Mouse (Mus musculus): ENCODE measurements at regions not wholly inside any gene's neighbourhood (a gene's known extent, or its start where the extent isn't known, plus 50 kb on each side); places are given as distances from the start of the nearest gene placed in this dataset.

GRCm38 (mm10) chr14:93972858-93973257 is 82.4 kb upstream of the Pcdh9 start:
- peak in 1 of 2 experiments; percentile 4 for DNase-seq (ENCODE audit: low spot score in 2 of 2)

- no peak for DNase-seq (ENCODE audit: low spot score in 2 of 2)
These were observed 81.8 kb upstream of the Pcdh9 start for GRCm38 (mm10) chr14:93972174-93972837.

GRCm38 (mm10) chr14:93966933-93967332 is 76.5 kb upstream of the Pcdh9 start:
- DNase-seq (ENCODE audit: low spot score in 2 of 2): no peak

GRCm38 (mm10) chr14:93962677-93963049 is 72.2 kb upstream of the Pcdh9 start:
- no peak for DNase-seq (ENCODE audit: low spot score in 2 of 2)

GRCm38 (mm10) chr14:93961963-93962676 is 71.6 kb upstream of the Pcdh9 start:
- DNase-seq (ENCODE audit: low spot score in 2 of 2): no peak

Data from right cerebral cortex, adult 2 months (tissue).